Mouse (Mus musculus): Measurements from ENCODE around the gene Meox1.

GRCm38 (mm10) chr11:101924441-101924976 lies 30.3 kb upstream of the Meox1 start:
- TF ChIP-seq CTCF (IDR thresholded peaks at IDR 0.05; ENCODE audit: control insufficient read depth, insufficient read depth, insufficient read length) (no peak), FOSL1 (IDR thresholded peaks at IDR 0.05; ENCODE audit: insufficient read depth, low read length, poor library complexity, severe bottlenecking) (no peak)

Data from C2C12 (cell line).